ENCODE assay signal across 8 mouse cellular contexts in the genomic region with DNA sequence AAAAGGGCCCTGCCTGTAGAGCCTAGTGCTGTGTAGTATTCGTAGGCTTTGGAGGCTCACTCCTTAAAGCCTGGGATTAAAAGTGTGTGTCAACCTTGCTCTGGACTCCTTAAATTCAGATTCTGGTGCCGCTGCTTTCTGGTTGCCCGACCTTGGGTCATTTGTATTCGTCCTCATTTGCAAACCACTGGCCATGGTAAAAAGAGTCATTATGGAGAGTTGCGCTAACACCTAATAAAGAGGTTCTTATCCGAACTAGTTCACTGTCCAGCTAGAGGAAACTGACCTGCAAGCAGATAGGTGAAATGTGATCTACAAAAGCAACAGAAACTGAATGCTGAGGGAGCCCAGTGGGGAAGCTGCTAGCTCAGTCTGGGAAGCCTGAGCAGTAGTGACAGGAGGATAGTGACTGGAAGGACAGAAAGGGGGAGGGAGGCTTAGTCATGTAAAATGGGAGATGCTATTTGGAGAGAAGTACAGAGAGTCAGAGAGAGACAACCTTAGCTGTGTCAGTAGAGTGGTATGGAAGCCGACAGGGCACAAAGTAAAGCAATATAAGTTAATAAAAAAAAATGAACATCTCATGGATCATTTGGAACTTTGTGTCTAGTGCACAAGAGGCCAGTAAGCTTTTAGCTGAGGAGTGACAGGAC. TPM values are rescaled to one million over a fixed set of nuclear protein-coding genes. Genes with fewer than 3 reads are reported as not detected.
A peak's percentile ranks its signal among the peaks of the same experiment; 100 is the strongest.
DNase-seq lines count a peak whose midpoint lies in the region; ATAC-seq and TF ChIP-seq lines count a peak whose summit lies in the region.

No protein-coding gene starts in this region.

- peak overlapping the region; percentile 76; the same call in 1 of the 2 replicates for H3K9ac ChIP-seq in embryonic facial prominence, embryonic 12.5 days
- peak overlapping the region; percentile 89 for H3K9ac ChIP-seq in hindbrain, embryonic 16.5 days (ENCODE audit: low read depth, low read length)
- H3K9ac ChIP-seq in midbrain, embryonic 16.5 days (ENCODE audit: low read depth, low read length), result peak overlapping the region; percentile 87

- H3K36me3 ChIP-seq in kidney, adult 2 months (ENCODE audit: control insufficient read depth, insufficient read depth, low read length), result no peaks in the 10 kb centered on the region
- H3K36me3 ChIP-seq in embryonic facial prominence, embryonic 12.5 days, result no peaks in the 10 kb centered on the region
- no peaks in the 10 kb centered on the region for H3K36me3 ChIP-seq in hindbrain, embryonic 16.5 days (ENCODE audit: control insufficient read depth, insufficient read depth, low read length)
- no peaks in the 10 kb centered on the region for H3K36me3 ChIP-seq in midbrain, embryonic 16.5 days (ENCODE audit: control insufficient read depth, insufficient read depth, low read length)

- TF ChIP-seq POLR2A in kidney, adult 2 months (IDR thresholded peaks at IDR 0.05; ENCODE audit: low read depth, low read length), result no peak

- TF ChIP-seq CTCF in kidney, adult 2 months (conservative IDR thresholded peaks at IDR 0.05; ENCODE audit: insufficient read depth, insufficient read length, low read depth, low read length), result no peak

- H3K4me3 ChIP-seq in kidney, adult 2 months (ENCODE audit: insufficient read depth, low read depth, low read length), result peak overlapping the region; percentile 20
- H3K4me3 ChIP-seq in embryonic facial prominence, embryonic 12.5 days, result peak overlapping the region; percentile 81; the same call in 1 of the 2 replicates
- H3K4me3 ChIP-seq in hindbrain, embryonic 16.5 days (ENCODE audit: low read length), result peak overlapping the region; percentile 91
- H3K4me3 ChIP-seq in midbrain, embryonic 16.5 days (ENCODE audit: low read depth, low read length), result peak overlapping the region; percentile 91

- no peaks in the 10 kb centered on the region for H3K27me3 ChIP-seq in kidney, adult 2 months (replicated peaks; ENCODE audit: control insufficient read depth, insufficient read depth, low read length)
- no peaks in the 10 kb centered on the region for H3K27me3 ChIP-seq in embryonic facial prominence, embryonic 12.5 days
- H3K27me3 ChIP-seq in hindbrain, embryonic 16.5 days (replicated peaks; ENCODE audit: control insufficient read depth, insufficient read depth, low read length), result no peaks in the 10 kb centered on the region
- no peaks in the 10 kb centered on the region for H3K27me3 ChIP-seq in midbrain, embryonic 16.5 days (ENCODE audit: control insufficient read depth, insufficient read depth, low read depth, low read length)

- ATAC-seq in embryonic facial prominence, embryonic 12.5 days (ENCODE audit: insufficient number of reproducible peaks, insufficient read depth, low FRiP score, low TSS enrichment), result no peak
- ATAC-seq in hindbrain, embryonic 16.5 days, result no peak
- ATAC-seq in midbrain, embryonic 16.5 days, result no peak

- H3K4me1 ChIP-seq in kidney, adult 2 months (ENCODE audit: control insufficient read depth, insufficient read depth, low read length), result peaks cover 54% of the 10 kb centered on the region
- H3K4me1 ChIP-seq in embryonic facial prominence, embryonic 12.5 days, result peaks cover 27% of the 10 kb centered on the region
- peaks cover 46% of the 10 kb centered on the region for H3K4me1 ChIP-seq in hindbrain, embryonic 16.5 days (ENCODE audit: control insufficient read depth, insufficient read depth, low read depth, low read length)
- H3K4me1 ChIP-seq in midbrain, embryonic 16.5 days (ENCODE audit: control insufficient read depth, insufficient read depth, low read length), result peaks cover 42% of the 10 kb centered on the region

- DNase-seq in kidney, adult 2 months, result peak; percentile 28
- DNase-seq in kidney, postnatal 36 days, result no peak
- no peak for DNase-seq in frontal cortex, adult 2 months (ENCODE audit: extremely low spot score in 1 of 2, low spot score in 1 of 2)
- DNase-seq in embryo, embryonic 10 days (ENCODE audit: low spot score), result no peak
- no peak for DNase-seq in testis, postnatal 14 days (ENCODE audit: low spot score)

- 38% methylated on average over 7 of the region's 7 CpGs for WGBS in kidney, adult 2 months
- 57% methylated on average over 7 of the region's 7 CpGs for WGBS in embryonic facial prominence, embryonic 12.5 days
- whole genome bisulfite sequencing in hindbrain, embryonic 16.5 days, result 47% methylated on average over 7 of the region's 7 CpGs
- WGBS in midbrain, embryonic 16.5 days, result 46% methylated on average over 7 of the region's 7 CpGs

- H3K4me2 ChIP-seq in embryonic facial prominence, embryonic 12.5 days (replicated peaks), result peak overlapping the region; percentile 90
- peak overlapping the region; percentile 82 for H3K4me2 ChIP-seq in hindbrain, embryonic 16.5 days (ENCODE audit: low read length)
- peak overlapping the region; percentile 97 for H3K4me2 ChIP-seq in midbrain, embryonic 16.5 days (ENCODE audit: low read length)

- no peaks in the 10 kb centered on the region for H3K9me3 ChIP-seq in embryonic facial prominence, embryonic 12.5 days
- no peaks in the 10 kb centered on the region for H3K9me3 ChIP-seq in hindbrain, embryonic 16.5 days (ENCODE audit: control insufficient read depth, low read length)
- no peaks in the 10 kb centered on the region for H3K9me3 ChIP-seq in midbrain, embryonic 16.5 days (replicated peaks; ENCODE audit: control insufficient read depth, low read length, poor library complexity, severe bottlenecking)

- H3K27ac ChIP-seq in kidney, adult 2 months (ENCODE audit: insufficient read depth, low read depth, low read length), result 0 out of 2 replicates have a peak overlapping the region, but pooled peaks have one; percentile 7
- no peak overlapping the region for H3K27ac ChIP-seq in embryonic facial prominence, embryonic 12.5 days
- no peak overlapping the region for H3K27ac ChIP-seq in hindbrain, embryonic 16.5 days (ENCODE audit: low read depth, low read length)
- H3K27ac ChIP-seq in midbrain, embryonic 16.5 days (ENCODE audit: low read length), result no peak overlapping the region

RNA-seq across cellular contexts. Expression of gene Stk40, which starts 1.5 kb away (rescaled TPM):
- polyA plus RNA-seq in kidney, adult 2 months (2012; rRNA removed), result 38.3 and 38.9 TPM in 2 replicates
- polyA plus RNA-seq in embryonic facial prominence, embryonic 12.5 days (2016; fragmentation: Nextera tagmentation; extraction: Ambion mirVana), result 45.7 and 48.0 TPM in 2 replicates
- 29.5 and 34.3 TPM in 2 replicates for polyA plus RNA-seq in hindbrain, embryonic 16.5 days (2015; fragmentation: Nextera tagmentation; extraction: Ambion mirVana)
- 27.1 and 31.1 TPM in 2 replicates for polyA plus RNA-seq in midbrain, embryonic 16.5 days (2015; fragmentation: Nextera tagmentation; extraction: Ambion mirVana)
- 18.9 and 22.2 TPM in 2 replicates for polyA plus RNA-seq in frontal cortex, adult 2 months (2012; rRNA removed)

RNA-seq across cellular contexts. Expression of gene Lsm10, which starts 8.8 kb away (rescaled TPM):
- polyA plus RNA-seq in kidney, adult 2 months (2012; rRNA removed), result 36.5 TPM in 2 replicates
- 42.8 and 45.3 TPM in 2 replicates for polyA plus RNA-seq in embryonic facial prominence, embryonic 12.5 days (2016; fragmentation: Nextera tagmentation; extraction: Ambion mirVana)
- 51.3 and 55.8 TPM in 2 replicates for polyA plus RNA-seq in hindbrain, embryonic 16.5 days (2015; fragmentation: Nextera tagmentation; extraction: Ambion mirVana)
- polyA plus RNA-seq in midbrain, embryonic 16.5 days (2015; fragmentation: Nextera tagmentation; extraction: Ambion mirVana), result 55.1 and 63.5 TPM in 2 replicates
- polyA plus RNA-seq in frontal cortex, adult 2 months (2012; rRNA removed), result 25.3 and 26.7 TPM in 2 replicates

RNA-seq across cellular contexts. Expression of gene Eva1b, which starts 42.3 kb away (rescaled TPM):
- 68.8 and 101 TPM in 2 replicates for polyA plus RNA-seq in kidney, adult 2 months (2012; rRNA removed)
- polyA plus RNA-seq in embryonic facial prominence, embryonic 12.5 days (2016; fragmentation: Nextera tagmentation; extraction: Ambion mirVana), result 68.9 and 69.4 TPM in 2 replicates
- polyA plus RNA-seq in hindbrain, embryonic 16.5 days (2015; fragmentation: Nextera tagmentation; extraction: Ambion mirVana), result 11.8 and 13.7 TPM in 2 replicates
- polyA plus RNA-seq in midbrain, embryonic 16.5 days (2015; fragmentation: Nextera tagmentation; extraction: Ambion mirVana), result 7.9 and 10.0 TPM in 2 replicates
- polyA plus RNA-seq in frontal cortex, adult 2 months (2012; rRNA removed), result 8.6 and 9.3 TPM in 2 replicates

RNA-seq across cellular contexts. Expression of gene Oscp1, which starts 46.9 kb away (rescaled TPM):
- 2.5 and 3.3 TPM in 2 replicates for polyA plus RNA-seq in kidney, adult 2 months (2012; rRNA removed)
- polyA plus RNA-seq in embryonic facial prominence, embryonic 12.5 days (2016; fragmentation: Nextera tagmentation; extraction: Ambion mirVana), result 15.8 and 21.7 TPM in 2 replicates
- 42.5 and 42.9 TPM in 2 replicates for polyA plus RNA-seq in hindbrain, embryonic 16.5 days (2015; fragmentation: Nextera tagmentation; extraction: Ambion mirVana)
- 40.0 and 48.5 TPM in 2 replicates for polyA plus RNA-seq in midbrain, embryonic 16.5 days (2015; fragmentation: Nextera tagmentation; extraction: Ambion mirVana)
- polyA plus RNA-seq in frontal cortex, adult 2 months (2012; rRNA removed), result 19.7 and 22.3 TPM in 2 replicates

RNA-seq across cellular contexts. Expression of gene Sh3d21, which starts 58.0 kb away (rescaled TPM):
- 5.0 and 5.5 TPM in 2 replicates for polyA plus RNA-seq in kidney, adult 2 months (2012; rRNA removed)
- polyA plus RNA-seq in embryonic facial prominence, embryonic 12.5 days (2016; fragmentation: Nextera tagmentation; extraction: Ambion mirVana), result 7.0 and 8.4 TPM in 2 replicates
- 1.3 and 1.5 TPM in 2 replicates for polyA plus RNA-seq in hindbrain, embryonic 16.5 days (2015; fragmentation: Nextera tagmentation; extraction: Ambion mirVana)
- 1.4 and 1.8 TPM in 2 replicates for polyA plus RNA-seq in midbrain, embryonic 16.5 days (2015; fragmentation: Nextera tagmentation; extraction: Ambion mirVana)
- 1.0 TPM in 2 replicates for polyA plus RNA-seq in frontal cortex, adult 2 months (2012; rRNA removed)

Comparison
In these comparisons a context has a peak if more than half of its experiments do, and no peak if none do; other contexts are left out.
1. H3K4me3 ChIP-seq: peak in every context shown above with its lines; median percentile 91 in hindbrain, embryonic 16.5 days; 91 in midbrain, embryonic 16.5 days; 81 in embryonic facial prominence, embryonic 12.5 days; 20 in kidney, adult 2 months.